Mouse (Mus musculus): ENCODE results near the gene Gm20662.
A peak's percentile ranks its signal among the peaks of the same experiment; 100 is the strongest.

The Gm20662 gene

DNA sequence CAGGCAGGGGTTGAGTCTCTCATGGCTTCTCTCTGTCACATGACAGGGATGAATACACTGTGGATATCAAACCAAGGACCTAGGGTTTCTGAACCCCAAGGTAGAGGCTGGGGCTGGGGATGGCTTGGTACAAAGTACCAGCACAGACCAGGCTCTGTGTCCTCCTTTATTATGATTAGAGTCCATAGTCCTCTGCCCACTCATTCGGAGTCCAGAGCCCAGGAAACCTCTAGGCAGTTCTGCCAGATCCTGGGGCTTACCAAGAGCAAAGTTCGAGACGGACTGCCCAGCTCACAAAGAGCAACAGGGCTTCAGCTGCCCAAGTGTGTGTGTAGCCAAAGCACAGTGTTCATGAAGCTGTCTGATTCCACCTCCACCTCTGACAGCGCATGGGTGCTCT lies 89.1 kb downstream of the Gm20662 start:
- DNase-seq (ENCODE audit: low read depth, low spot score), result no peak

DNA sequence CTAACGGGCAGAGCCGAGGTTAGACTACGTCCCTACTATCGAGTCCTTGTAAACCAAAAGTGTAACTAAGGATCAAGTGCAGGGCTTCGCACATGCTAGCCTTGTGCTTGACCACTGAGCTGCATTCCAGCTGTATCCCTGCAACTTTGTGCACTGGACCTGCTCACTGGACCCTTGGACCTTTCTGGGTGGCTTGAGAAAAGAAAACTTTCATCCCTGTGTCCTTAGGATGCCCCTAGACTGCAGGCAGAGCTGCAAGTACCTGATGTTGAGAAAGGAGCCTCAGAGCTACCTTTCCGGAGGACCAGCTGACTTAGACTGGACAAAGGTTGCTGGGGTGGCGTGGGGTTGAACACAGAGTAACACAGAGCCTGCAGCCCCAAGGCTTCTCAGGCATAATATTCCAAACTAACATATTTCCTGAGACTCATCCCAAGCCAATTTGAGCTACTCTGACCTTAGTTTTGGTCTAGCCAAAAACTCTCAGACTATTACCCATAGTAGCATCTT lies 94.5 kb downstream of the Gm20662 start:
- DNase-seq (ENCODE audit: low read depth, low spot score), result no peak

DNA sequence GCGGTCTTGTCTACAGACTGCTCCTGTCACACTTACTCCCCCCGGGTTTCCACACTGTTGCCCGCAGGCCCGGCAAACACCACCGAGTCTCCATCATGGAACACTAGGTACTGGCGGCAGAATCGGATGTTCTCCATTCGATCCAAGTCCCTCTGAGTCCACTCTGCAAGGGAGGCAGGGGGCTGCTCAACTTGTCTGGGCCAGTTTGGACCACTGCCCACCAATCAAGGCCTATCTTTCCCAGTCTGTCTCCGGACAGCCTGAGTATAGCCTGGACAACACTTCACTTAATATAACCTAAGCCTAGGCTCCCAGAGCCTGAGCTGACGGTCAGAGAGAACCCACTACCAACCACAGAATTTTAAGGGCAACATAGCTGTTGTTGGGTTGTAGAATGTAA lies 97.4 kb downstream of the Gm20662 start:
- DNase-seq (ENCODE audit: low read depth, low spot score), result peak; percentile 35

DNA sequence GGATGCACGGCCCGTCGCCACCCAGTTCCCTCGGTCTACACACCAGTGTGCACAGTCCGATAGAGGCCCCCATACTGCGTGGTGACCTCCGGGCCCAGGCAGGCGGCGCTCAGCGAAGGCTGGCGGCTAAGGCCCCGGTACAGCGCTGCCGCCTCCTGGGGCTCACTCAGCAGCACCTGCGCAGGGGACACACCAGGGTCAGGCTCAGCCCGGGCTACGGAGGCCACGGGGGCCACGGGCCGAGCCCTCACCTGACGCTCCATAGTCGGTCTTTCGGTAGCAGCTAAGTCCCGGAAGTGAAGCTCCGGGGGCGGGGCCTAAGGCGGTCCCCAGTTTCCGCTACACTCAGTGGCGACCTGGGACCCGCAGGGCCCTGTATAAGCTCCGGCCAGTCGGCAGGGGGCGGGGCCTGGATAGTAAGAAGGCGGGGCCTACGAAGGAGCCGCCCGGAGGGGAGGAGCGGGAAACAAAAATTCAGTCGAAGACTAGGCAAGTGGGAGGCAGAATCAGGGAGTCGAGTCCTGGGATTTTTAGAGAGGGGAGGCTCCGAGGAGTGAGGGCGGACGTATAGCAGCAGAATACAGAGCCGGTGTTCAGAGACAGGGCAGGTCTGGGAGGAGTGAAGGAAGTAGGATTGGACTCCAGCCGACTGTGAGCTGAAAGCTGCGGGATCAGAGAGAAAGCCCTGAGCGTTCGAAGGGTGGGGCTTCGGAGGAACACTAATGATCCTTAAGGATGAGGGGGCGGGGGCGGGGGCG lies 98.2 kb downstream of the Gm20662 start, which contains the start of gene Apeh:
Apeh (minus strand) TSS at position 423 of the 758 bp plus-strand sequence.
- peak; percentile 98 for DNase-seq (ENCODE audit: low read depth, low spot score)
